Mouse (Mus musculus) stomach, postnatal 0 days (tissue): ENCODE data around the gene Lurap1. TPM values are rescaled to one million over a fixed set of nuclear protein-coding genes. Genes with fewer than 3 reads are reported as not detected.

Source experiments
- ATAC-seq: fragments of 200-750 bp; cut with Nextera tagmentation; 2 replicates; pipeline ENCODE4 v1.8.0; 2017; ENCODE audit not compliant: low FRiP score, low TSS enrichment
- DNase-seq: peaks from one replicate; pipeline ENCODE4 v3.0.0-alpha.2; 2016; ENCODE audit warnings: low spot score
- H3K27ac ChIP-seq: fragments of 300-500 bp; sonication (generic); replicated peaks from 2 replicates; pipeline ENCODE4 v1.5.1; 2014; ENCODE audit warnings: mild to moderate bottlenecking, control low read depth
- H3K27me3 ChIP-seq: fragments of 300-500 bp; sonication (generic); 2 replicates; pipeline ENCODE4 v1.6.1; 2014; ENCODE audit warnings: low read length; ENCODE audit not compliant: control insufficient read depth, insufficient read depth
- H3K36me3 ChIP-seq: fragments of 300-500 bp; sonication (generic); 2 replicates; pipeline ENCODE4 v1.6.1; 2014; ENCODE audit warnings: low read length, mixed read lengths; ENCODE audit not compliant: control insufficient read depth, insufficient read depth
- H3K4me1 ChIP-seq: fragments of 300-500 bp; sonication (generic); replicated peaks from 2 replicates; pipeline ENCODE4 v1.6.1; 2014; ENCODE audit warnings: antibody characterized with exemption; ENCODE audit not compliant: control insufficient read depth, insufficient read depth
- H3K4me2 ChIP-seq: fragments of 300-500 bp; sonication (generic); replicated peaks from 2 replicates; pipeline ENCODE4 v1.6.1; 2014; ENCODE audit warnings: low read depth, mild to moderate bottlenecking, control low read depth, moderate library complexity
- H3K4me3 ChIP-seq: fragments of 300-500 bp; sonication (generic); 2 replicates; pipeline ENCODE4 v1.5.1; 2014; ENCODE audit warnings: low read depth, low read length, control low read depth
- H3K9ac ChIP-seq: fragments of 300-500 bp; sonication (generic); 2 replicates; pipeline ENCODE4 v1.6.1; 2014; ENCODE audit warnings: mild to moderate bottlenecking, low read length, control low read depth, mixed read lengths
- H3K9me3 ChIP-seq: fragments of 300-500 bp; sonication (generic); 2 replicates; pipeline ENCODE4 v1.6.1; 2016; ENCODE audit warnings: low read length; ENCODE audit not compliant: control insufficient read depth
- CTCF ChIP-seq: IDR thresholded peaks from 2 replicates; pipeline ENCODE4 v1.5.1; 2016; ENCODE audit warnings: antibody characterized with exemption, low read depth, mild to moderate bottlenecking, moderate library complexity
- EP300 ChIP-seq: optimal IDR thresholded peaks from 2 replicates; pipeline ENCODE3; 2016; ENCODE audit warnings: antibody characterized with exemption
- WGBS: fragments of 180-500 bp; shearing (Covaris S2); extraction: QIAGEN DNeasy Blood & Tissue Kit; methylation state at CpG from one replicate; pipeline ENCODE4 v1.1.7; 2014; 5-methylcytosine and 5-hydroxymethylcytosine counted together
- polyA plus RNA-seq: library from polyadenylated mRNA; unstranded; fragments of >200 nt; fragmentation: Nextera tagmentation; extraction: Ambion mirVana; gene quantifications from 2 replicates; pipeline ENCODE4 v1.2.1, GENCODE M21; 2015

Lurap1 gene
- polyA plus RNA-seq, 1 experiment from 2014 or later: 1.2 TPM

DNA sequence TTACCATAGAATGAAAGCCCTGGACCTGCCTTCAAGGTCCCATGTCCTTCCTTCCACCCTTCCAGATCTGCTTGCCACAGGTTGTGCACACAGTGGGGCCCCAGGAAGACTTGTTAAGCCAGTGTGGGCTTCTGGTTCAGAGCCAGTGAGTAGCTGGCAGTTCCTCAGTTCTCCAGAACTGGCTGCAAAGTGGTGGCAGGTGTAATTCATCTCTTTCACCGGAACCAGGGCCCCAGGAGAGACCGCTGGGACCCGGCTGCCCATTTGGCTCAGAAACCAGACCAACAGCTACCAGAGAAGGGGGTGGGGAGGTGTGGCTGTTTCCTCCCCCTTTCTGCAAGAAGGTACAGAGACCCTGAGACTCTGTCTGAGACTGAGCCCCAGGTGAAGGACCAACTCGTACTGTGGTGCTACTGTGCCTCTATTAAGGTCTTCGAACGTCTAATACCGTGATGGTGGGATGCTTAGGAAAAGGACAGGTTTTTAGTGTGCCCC lies 7.8 kb downstream of the Lurap1 start:
- Histone ChIP-seq H3K9me3 (no peaks in the 10 kb centered on the region), H3K27ac (no peak overlapping the region), H3K36me3 (no peaks in the 10 kb centered on the region), H3K4me3 (peak overlapping the region; percentile 58), H3K9ac (peak overlapping the region; percentile 38; the same call in 1 of the 2 replicates), H3K4me2 (peak overlapping the region; percentile 93), H3K27me3 (no peaks in the 10 kb centered on the region), H3K4me1 (no peaks in the 10 kb centered on the region)
- no peak for TF ChIP-seq EP300
- TF ChIP-seq CTCF: no peak
- ATAC-seq (peak; percentile 35; the same call in 1 of the 2 replicates), DNase-seq (peak; percentile 45)
- WGBS: 11% methylated on average over 7 of the region's 7 CpGs

DNA sequence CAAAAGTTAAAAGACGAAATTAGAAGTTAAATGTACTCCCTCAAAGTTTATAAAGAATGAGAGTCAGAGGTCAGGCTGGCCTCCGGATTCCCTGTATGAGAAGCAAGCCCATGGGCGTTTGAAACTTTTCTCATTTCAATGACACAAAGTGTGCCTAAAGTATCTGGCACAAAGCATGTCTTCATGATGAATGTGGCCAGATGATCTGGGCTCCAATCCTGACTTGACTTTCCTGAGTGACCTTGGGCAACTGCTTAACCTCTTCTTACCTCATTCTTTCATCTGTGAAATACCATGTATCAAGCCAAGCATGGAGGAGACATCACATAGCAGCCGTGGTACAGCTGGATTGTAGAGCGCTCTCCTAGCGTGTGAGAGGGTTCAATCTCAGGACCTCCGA lies 8.9 kb downstream of the Lurap1 start:
- no peak overlapping the region for H3K27ac ChIP-seq
- H3K4me2 ChIP-seq: no peak overlapping the region
- WGBS: 81% methylated on average over 7 of the region's 7 CpGs
- ATAC-seq (no peak), DNase-seq (no peak)
- no peak overlapping the region for H3K9ac ChIP-seq
- no peak for TF ChIP-seq CTCF
- no peak for TF ChIP-seq EP300
- no peaks in the 10 kb centered on the region for H3K27me3 ChIP-seq
- H3K9me3 ChIP-seq: no peaks in the 10 kb centered on the region
- no peaks in the 10 kb centered on the region for H3K36me3 ChIP-seq
- H3K4me3 ChIP-seq: no peak overlapping the region
- H3K4me1 ChIP-seq: no peaks in the 10 kb centered on the region

DNA sequence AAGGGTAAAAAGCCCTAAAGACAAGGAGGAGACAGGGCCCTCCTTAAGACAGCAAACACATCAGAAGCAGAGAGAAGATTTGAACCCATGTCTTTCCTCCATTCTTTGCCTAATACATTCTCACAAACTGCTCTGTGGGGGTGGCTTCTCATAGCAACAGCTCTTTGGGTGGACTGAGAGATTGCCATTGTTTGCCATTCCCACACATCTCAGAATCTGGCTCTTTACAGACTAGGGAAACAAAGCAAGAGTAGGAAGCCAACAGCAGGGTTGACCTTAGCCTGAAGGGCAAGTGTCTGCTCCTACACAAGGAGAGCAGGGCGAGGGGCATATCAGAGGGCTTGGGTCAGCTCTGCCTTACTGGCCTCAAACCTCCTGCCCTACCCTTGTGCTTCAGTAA lies 9.4 kb downstream of the Lurap1 start:
- Histone ChIP-seq H3K27me3 (no peaks in the 10 kb centered on the region), H3K4me2 (no peak overlapping the region), H3K9me3 (no peaks in the 10 kb centered on the region), H3K27ac (no peak overlapping the region), H3K9ac (no peak overlapping the region), H3K4me1 (no peaks in the 10 kb centered on the region), H3K36me3 (no peaks in the 10 kb centered on the region), H3K4me3 (no peak overlapping the region)
- ATAC-seq (no peak), DNase-seq (no peak)
- WGBS: 68% methylated on average over 1 of the region's 1 CpGs
- TF ChIP-seq EP300: no peak
- no peak for TF ChIP-seq CTCF

DNA sequence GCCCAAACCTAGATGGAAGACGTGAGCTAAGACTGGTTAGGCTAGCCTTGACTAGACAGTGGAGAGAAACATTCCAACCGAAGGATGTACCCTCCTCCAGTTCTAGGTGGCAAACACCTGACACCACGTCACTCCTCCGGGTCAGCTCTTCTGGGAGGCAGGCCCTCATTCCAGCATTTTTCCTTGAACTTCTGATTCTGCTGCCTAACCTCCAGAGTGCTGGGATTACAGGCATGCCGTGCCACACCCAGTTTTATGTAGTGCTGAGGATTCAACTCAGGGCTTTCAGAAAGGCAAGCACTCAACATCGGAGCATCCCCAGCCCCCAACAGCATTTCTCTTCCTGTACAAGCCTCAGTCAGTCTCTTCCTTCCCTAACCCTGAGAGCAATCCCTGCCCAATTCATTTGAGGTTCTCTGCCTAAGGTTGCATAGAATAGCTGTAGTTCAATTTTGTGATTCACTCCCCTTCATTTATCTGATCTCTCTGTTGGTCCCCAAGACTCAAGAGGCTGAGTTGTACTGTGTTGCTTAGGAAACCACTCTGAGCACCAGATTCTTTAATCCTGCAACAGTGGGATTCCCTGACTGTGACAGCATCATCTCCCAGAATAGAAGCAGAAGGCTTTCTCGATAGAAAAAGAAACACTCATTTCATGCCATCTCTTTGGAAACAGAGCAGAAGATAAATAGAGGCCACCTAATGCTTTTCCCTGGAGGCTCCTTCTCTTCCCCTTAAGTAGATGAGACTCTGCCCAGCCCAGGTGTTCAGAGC lies 10.2 kb downstream of the Lurap1 start:
- ATAC-seq: no peak
- TF ChIP-seq CTCF: no peak
- no peak for TF ChIP-seq EP300

DNA sequence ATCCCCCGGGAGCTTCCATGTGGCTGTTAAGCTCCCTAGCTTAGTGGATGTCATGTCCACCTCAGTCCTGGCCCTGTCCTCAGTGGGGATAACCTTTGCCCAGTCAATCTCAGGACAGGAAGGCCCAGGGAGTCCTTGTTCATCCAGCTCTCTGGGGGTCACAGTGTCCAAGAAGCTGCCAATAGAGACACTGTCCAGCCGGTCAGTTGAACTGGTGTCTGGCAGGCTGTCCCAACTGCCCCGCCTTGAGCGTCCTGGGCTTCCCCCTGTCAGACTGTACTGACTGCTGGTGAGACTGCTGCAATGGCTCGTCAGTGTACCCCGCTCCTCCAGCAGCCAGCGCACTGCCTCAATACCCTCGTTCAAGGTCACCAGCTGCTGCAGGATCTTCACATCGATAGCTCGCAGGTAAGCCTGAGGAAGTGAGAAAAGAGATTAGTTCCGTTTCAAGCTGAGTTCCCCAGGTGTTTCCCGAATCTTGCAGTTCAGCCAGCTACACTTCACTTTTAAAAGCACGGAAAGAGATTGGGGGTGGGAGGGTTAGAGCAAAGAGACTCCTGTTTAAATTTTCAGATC lies 13.6 kb downstream of the Lurap1 start:
- ATAC-seq: no peak
- Histone ChIP-seq H3K4me3 (no peak overlapping the region), H3K36me3 (no peaks in the 10 kb centered on the region), H3K27ac (no peak overlapping the region), H3K9me3 (no peaks in the 10 kb centered on the region), H3K4me2 (no peak overlapping the region), H3K4me1 (no peaks in the 10 kb centered on the region), H3K27me3 (no peaks in the 10 kb centered on the region), H3K9ac (no peak overlapping the region)
- 52% methylated on average over 13 of the region's 13 CpGs for WGBS
- TF ChIP-seq EP300: no peak
- TF ChIP-seq CTCF: no peak
- no peak for DNase-seq

More for the DNA sequence above, 10.2 kb downstream of the Lurap1 start:
- no peak overlapping the region for H3K27ac ChIP-seq
- no peak overlapping the region for H3K4me2 ChIP-seq
- H3K4me3 ChIP-seq: no peak overlapping the region
- H3K9me3 ChIP-seq: no peaks in the 10 kb centered on the region
- H3K27me3 ChIP-seq: no peaks in the 10 kb centered on the region
- no peak overlapping the region for H3K9ac ChIP-seq
- no peaks in the 10 kb centered on the region for H3K36me3 ChIP-seq
- no peak for DNase-seq
- no peaks in the 10 kb centered on the region for H3K4me1 ChIP-seq
- WGBS: 76% methylated on average over 7 of the region's 7 CpGs

DNA sequence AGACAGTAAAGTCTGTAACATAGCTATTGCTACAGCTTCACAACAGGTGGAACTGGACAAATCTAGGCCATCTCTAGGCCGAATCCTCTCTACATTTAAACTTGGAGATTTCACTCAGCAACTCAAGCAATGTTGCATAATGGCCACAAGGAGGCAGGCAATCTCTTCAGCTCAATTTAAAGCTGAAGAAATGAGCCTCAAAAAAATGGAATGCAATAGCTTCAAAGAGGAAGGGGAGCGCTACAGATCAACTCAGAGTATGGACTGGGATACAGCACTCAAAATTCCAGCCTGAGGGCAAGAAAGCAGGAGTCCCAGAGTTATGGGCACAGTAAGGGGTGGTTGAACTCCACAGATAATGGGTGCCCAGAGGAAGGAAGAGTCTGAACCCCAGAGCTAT lies 16.1 kb downstream of the Lurap1 start:
- no peak overlapping the region for H3K9ac ChIP-seq
- H3K27me3 ChIP-seq: no peaks in the 10 kb centered on the region
- H3K4me3 ChIP-seq: no peak overlapping the region
- H3K36me3 ChIP-seq: no peaks in the 10 kb centered on the region
- H3K4me1 ChIP-seq: no peaks in the 10 kb centered on the region
- TF ChIP-seq EP300: no peak
- peak; percentile 97 for TF ChIP-seq CTCF
- ATAC-seq (peak; percentile 50; the same call in 1 of the 2 replicates), DNase-seq (no peak)
- WGBS: 26% methylated on average over 2 of the region's 2 CpGs
- no peak overlapping the region for H3K27ac ChIP-seq
- H3K9me3 ChIP-seq: no peaks in the 10 kb centered on the region
- H3K4me2 ChIP-seq: no peak overlapping the region
